Mouse (Mus musculus) midbrain, postnatal 0 days (tissue): ENCODE measurements at regions not wholly inside any gene's neighbourhood (a gene's known extent, or its start where the extent isn't known, plus 50 kb on each side); places are given as distances from the start of the nearest gene placed in this dataset.
A peak's percentile ranks its signal among the peaks of the same experiment; 100 is the strongest.

Source experiments
- ATAC-seq: fragments of 200-750 bp; cut with Nextera tagmentation; 2 replicates; pipeline ENCODE4 v1.8.0; 2017; ENCODE audit warnings: moderate number of reproducible peaks, mild to moderate bottlenecking, moderate TSS enrichment, moderate library complexity; ENCODE audit not compliant: low FRiP score
- DNase-seq: peaks from one replicate; pipeline ENCODE4 v3.0.0-alpha.2; 2015; ENCODE audit warnings: low spot score
- H3K27ac ChIP-seq: fragments of 300-500 bp; sonication (generic); 2 replicates; pipeline ENCODE4 v1.5.1; 2014; ENCODE audit warnings: low read depth, mild to moderate bottlenecking, low read length, mixed read lengths
- H3K27me3 ChIP-seq: fragments of 300-500 bp; sonication (generic); 2 replicates; pipeline ENCODE4 v1.6.1; 2014; ENCODE audit warnings: low read length, control low read depth, mixed read lengths; ENCODE audit not compliant: insufficient read depth
- H3K36me3 ChIP-seq: fragments of 300-500 bp; sonication (generic); 2 replicates; pipeline ENCODE4 v1.6.1; 2014; ENCODE audit warnings: low read length, control low read depth, mixed read lengths; ENCODE audit not compliant: insufficient read depth
- H3K4me1 ChIP-seq: fragments of 300-500 bp; sonication (generic); 2 replicates; pipeline ENCODE4 v1.6.1; 2014; ENCODE audit warnings: mild to moderate bottlenecking, control low read depth, antibody characterized with exemption, low read length, mixed read lengths; ENCODE audit not compliant: insufficient read depth
- H3K4me2 ChIP-seq: fragments of 300-500 bp; sonication (generic); 2 replicates; pipeline ENCODE4 v1.6.1; 2014; ENCODE audit warnings: low read depth, mild to moderate bottlenecking, low read length, mixed read lengths; ENCODE audit not compliant: poor library complexity, severe bottlenecking
- H3K4me3 ChIP-seq: fragments of 300-500 bp; sonication (generic); 2 replicates; pipeline ENCODE4 v1.5.1; 2014; ENCODE audit warnings: low read depth, mild to moderate bottlenecking, low read length, moderate library complexity
- H3K9ac ChIP-seq: fragments of 300-500 bp; sonication (generic); replicated peaks from 2 replicates; pipeline ENCODE4 v1.6.1; 2014; ENCODE audit warnings: mild to moderate bottlenecking, low read length, moderate library complexity, mixed read lengths; ENCODE audit not compliant: poor library complexity, severe bottlenecking
- H3K9me3 ChIP-seq: fragments of 300-500 bp; sonication (generic); 2 replicates; pipeline ENCODE4 v1.6.1; 2016; ENCODE audit warnings: low read length, control low read depth
- CTCF ChIP-seq: IDR thresholded peaks from 2 replicates; pipeline ENCODE4 v1.5.1; 2016; ENCODE audit warnings: antibody characterized with exemption, mild to moderate bottlenecking
- WGBS: fragments of 180-500 bp; shearing (Covaris S2); extraction: QIAGEN DNeasy Blood & Tissue Kit; methylation state at CpG from one replicate; pipeline ENCODE4 v1.1.7; 2014; 5-methylcytosine and 5-hydroxymethylcytosine counted together

DNA sequence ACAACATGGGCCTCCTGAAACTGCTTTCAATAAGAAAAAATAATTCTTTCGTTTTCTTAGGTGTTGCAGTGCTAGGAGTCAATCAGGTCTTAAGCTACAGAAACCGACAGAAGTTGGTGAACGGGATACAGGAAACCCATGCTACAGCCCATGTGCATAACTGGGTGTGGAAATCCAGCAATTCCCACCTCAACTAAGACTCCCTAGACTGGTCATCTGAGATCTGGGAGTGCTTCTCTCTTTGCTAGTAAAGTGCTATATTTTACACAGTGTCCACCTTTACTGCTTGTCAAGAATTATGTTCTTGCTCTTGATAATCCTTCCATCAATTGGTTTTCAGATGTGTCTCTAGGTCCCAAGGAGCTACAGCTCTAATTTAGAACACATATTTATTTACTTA lies 166.4 kb upstream of the Zc3h12c start:
- Histone ChIP-seq H3K4me3 (no peak overlapping the region), H3K36me3 (no peaks in the 10 kb centered on the region), H3K4me1 (no peaks in the 10 kb centered on the region), H3K4me2 (no peak overlapping the region), H3K9ac (no peak overlapping the region), H3K27ac (no peak overlapping the region), H3K9me3 (no peaks in the 10 kb centered on the region), H3K27me3 (no peaks in the 10 kb centered on the region)
- ATAC-seq (no peak), DNase-seq (no peak)
- TF ChIP-seq CTCF = no peak
- 97% methylated on average over 3 of the region's 3 CpGs for WGBS

- Histone ChIP-seq H3K27me3 (no peaks in the 10 kb centered on the region), H3K4me2 (no peak overlapping the region), H3K36me3 (no peaks in the 10 kb centered on the region), H3K27ac (no peak overlapping the region), H3K9me3 (no peaks in the 10 kb centered on the region), H3K9ac (no peak overlapping the region), H3K4me3 (no peak overlapping the region), H3K4me1 (no peaks in the 10 kb centered on the region)
- ATAC-seq (no peak), DNase-seq (no peak)
- TF ChIP-seq CTCF = no peak
- WGBS = 46% methylated on average over 2 of the region's 2 CpGs
These were observed 165.5 kb upstream of the Zc3h12c start for GRCm38 (mm10) chr9:52333884-52334283.

- no peaks in the 10 kb centered on the region for H3K4me1 ChIP-seq
- no peaks in the 10 kb centered on the region for H3K36me3 ChIP-seq
- 86% methylated on average over 1 of the region's 1 CpGs for WGBS
- DNase-seq = no peak
- H3K27me3 ChIP-seq = no peaks in the 10 kb centered on the region
- no peak overlapping the region for H3K27ac ChIP-seq
- H3K4me3 ChIP-seq = no peak overlapping the region
- no peaks in the 10 kb centered on the region for H3K9me3 ChIP-seq
- no peak for ATAC-seq
- TF ChIP-seq CTCF = no peak
- no peak overlapping the region for H3K4me2 ChIP-seq
- H3K9ac ChIP-seq = no peak overlapping the region
These were observed 163.4 kb upstream of the Zc3h12c start for GRCm38 (mm10) chr9:52331748-52332147.

DNA sequence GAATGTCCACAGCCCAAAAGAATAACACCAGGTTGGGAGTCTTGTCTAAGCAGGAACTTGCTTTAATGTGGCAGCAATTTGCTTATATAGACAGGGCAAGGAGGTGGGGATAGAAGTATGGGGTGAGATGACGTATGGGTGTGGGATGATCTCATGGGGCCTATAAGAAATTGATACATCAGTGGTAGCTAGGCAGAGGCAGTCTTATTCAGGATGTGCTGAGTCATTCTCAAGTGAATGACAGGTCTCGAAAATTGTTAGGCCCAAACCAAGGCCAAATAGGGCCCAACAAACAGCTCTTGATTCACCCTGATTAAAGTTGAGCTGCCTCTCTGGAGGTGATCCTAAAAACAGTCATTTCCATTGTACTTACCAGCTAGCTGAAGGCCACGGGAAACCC lies 162.3 kb upstream of the Zc3h12c start:
- H3K4me2 ChIP-seq = no peak overlapping the region
- 83% methylated on average over 3 of the region's 3 CpGs for WGBS
- H3K27ac ChIP-seq = no peak overlapping the region
- H3K4me3 ChIP-seq = no peak overlapping the region
- no peak for DNase-seq
- no peak overlapping the region for H3K9ac ChIP-seq
- no peak for TF ChIP-seq CTCF
- H3K9me3 ChIP-seq = no peaks in the 10 kb centered on the region
- no peaks in the 10 kb centered on the region for H3K36me3 ChIP-seq
- ATAC-seq = no peak
- H3K4me1 ChIP-seq = no peaks in the 10 kb centered on the region
- no peaks in the 10 kb centered on the region for H3K27me3 ChIP-seq

- no peak for ATAC-seq
- TF ChIP-seq CTCF = no peak
- Histone ChIP-seq H3K9me3 (no peaks in the 10 kb centered on the region), H3K9ac (no peak overlapping the region), H3K36me3 (no peaks in the 10 kb centered on the region), H3K4me1 (no peaks in the 10 kb centered on the region), H3K4me3 (no peak overlapping the region), H3K27me3 (no peaks in the 10 kb centered on the region), H3K27ac (no peak overlapping the region), H3K4me2 (no peak overlapping the region)
- no peak for DNase-seq
- WGBS = 100% methylated on average over 2 of the region's 2 CpGs
These were observed 156.0 kb upstream of the Zc3h12c start for GRCm38 (mm10) chr9:52324347-52324746.

- ATAC-seq = no peak
- Histone ChIP-seq H3K9ac (no peak overlapping the region), H3K27me3 (no peaks in the 10 kb centered on the region), H3K36me3 (no peaks in the 10 kb centered on the region), H3K4me3 (no peak overlapping the region), H3K9me3 (no peaks in the 10 kb centered on the region), H3K27ac (no peak overlapping the region), H3K4me2 (no peak overlapping the region), H3K4me1 (no peaks in the 10 kb centered on the region)
- TF ChIP-seq CTCF = peak; percentile 41
- 72% methylated on average over 1 of the region's 1 CpGs for WGBS
- no peak for DNase-seq
These were observed 155.4 kb upstream of the Zc3h12c start for GRCm38 (mm10) chr9:52323757-52324156.
